Mouse (Mus musculus) spleen, adult 2 months (tissue): ENCODE data around the gene Hoxd3. TPM values are rescaled to one million over a fixed set of nuclear protein-coding genes. Genes with fewer than 3 reads are reported as not detected.

Experiments
- DNase-seq, 2 experiments: peaks; one replicate each; pipeline versions ENCODE4 v3.0.0 to v3.0.0-alpha.2; 2012 to 2021; ENCODE audit warnings: low spot score in 2 of 2, low read depth in 1 of 2
- H3K27ac ChIP-seq: fragments of 200-500 bp; 2 replicates; pipeline ENCODE4 v1.5.1; 2012; ENCODE audit warnings: low read length, inconsistent platforms; ENCODE audit not compliant: insufficient read depth
- H3K27me3 ChIP-seq: fragments of 200-500 bp; 2 replicates; pipeline ENCODE4 v1.6.1; 2012; ENCODE audit warnings: mild to moderate bottlenecking, moderate library complexity, low read length, inconsistent platforms; ENCODE audit not compliant: control insufficient read depth, insufficient read depth
- H3K36me3 ChIP-seq: fragments of 200-500 bp; 2 replicates; pipeline ENCODE4 v1.6.1; 2012; ENCODE audit warnings: mild to moderate bottlenecking, low read length, inconsistent platforms; ENCODE audit not compliant: control insufficient read depth, insufficient read depth
- H3K4me1 ChIP-seq: fragments of 200-500 bp; 2 replicates; pipeline ENCODE4 v1.6.1; 2011; ENCODE audit warnings: inconsistent platforms; ENCODE audit not compliant: control insufficient read depth, insufficient read depth, insufficient read length
- H3K4me3 ChIP-seq: fragments of 200-500 bp; 2 replicates; pipeline ENCODE4 v1.5.1; 2011; ENCODE audit warnings: mild to moderate bottlenecking, inconsistent platforms; ENCODE audit not compliant: insufficient read depth, insufficient read length; ENCODE audit errors: extremely low read depth
- CTCF ChIP-seq: fragments of 200-500 bp; IDR thresholded peaks from 2 replicates; pipeline ENCODE4 v1.5.1; 2011; ENCODE audit warnings: mild to moderate bottlenecking, inconsistent platforms; ENCODE audit not compliant: insufficient read depth, insufficient read length, insufficient replicate concordance; ENCODE audit errors: extremely low read depth
- POLR2A ChIP-seq: fragments of 200-500 bp; IDR thresholded peaks from 2 replicates; pipeline ENCODE4 v1.6.1; 2011; ENCODE audit warnings: low read depth, low read length, inconsistent platforms
- WGBS: fragments of 180-500 bp; shearing (Covaris S2); methylation state at CpG from one replicate; pipeline ENCODE4 v1.1.7; 2018; 5-methylcytosine and 5-hydroxymethylcytosine counted together
- polyA plus RNA-seq: library from polyadenylated mRNA; depleted of rRNA; stranded (reverse); fragments of >200 nt; gene quantifications from 2 replicates; pipeline ENCODE4 v1.2.3, GENCODE M21; 2012; rRNA removed

Hoxd3 gene
- polyA plus RNA-seq: not detected in 2 replicates

DNA sequence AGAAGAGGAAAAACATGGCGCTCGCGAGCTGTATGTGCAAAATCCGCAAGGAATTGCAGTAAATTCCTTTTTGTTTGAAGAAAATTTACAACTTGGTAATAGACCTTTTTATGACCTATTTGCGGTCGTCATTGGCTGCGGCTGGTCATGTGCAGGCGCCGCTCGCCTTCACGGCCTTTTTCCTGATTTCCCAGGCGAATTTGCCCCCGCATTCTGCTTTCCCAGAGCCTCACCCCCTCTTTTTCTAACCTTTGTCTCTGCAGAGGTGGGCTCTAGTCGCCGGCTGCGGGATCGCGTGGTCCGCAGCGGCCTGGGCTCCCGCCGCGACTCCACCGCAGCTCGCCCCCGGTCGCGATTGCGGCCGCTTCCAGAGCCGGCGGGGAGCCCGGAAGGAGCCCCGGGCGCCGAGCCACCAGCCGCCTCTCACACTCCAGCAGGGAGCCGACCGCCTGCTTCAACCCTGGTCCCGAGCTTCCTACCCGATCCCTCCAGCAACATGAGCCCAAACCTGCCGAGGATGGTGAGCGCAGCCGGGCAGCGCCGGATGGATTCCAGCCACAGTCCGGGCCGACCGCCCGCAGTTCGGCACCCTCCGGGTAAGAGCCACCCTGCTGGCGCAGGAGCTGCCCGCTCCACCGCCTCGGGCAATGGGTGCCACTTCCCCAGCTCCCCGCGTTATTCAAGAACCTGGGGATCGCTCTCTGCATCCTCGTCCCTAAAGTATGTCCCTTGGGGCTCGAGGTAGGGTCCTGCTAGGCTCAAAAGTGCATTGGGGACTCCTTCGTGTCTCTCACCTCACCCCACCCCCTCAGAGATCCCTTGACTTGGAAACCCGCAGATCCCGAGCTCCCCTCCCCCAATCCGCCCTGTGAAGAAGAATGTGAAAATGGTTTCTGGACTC is at the start of gene Hoxd3, which contains the start of gene Hoxd4:
TSS of gene Hoxd3 (plus strand) at position 207 of the 901 bp plus-strand sequence.
TSS of gene Hoxd4 (plus strand) at position 209 of the 901 bp plus-strand sequence.
- no peak for DNase-seq
- WGBS: 4% methylated on average over 65 of the region's 65 CpGs
- H3K4me3 ChIP-seq: peak within 1 kb of the TSS; percentile 35; the same call in 1 of the 2 replicates
- peaks cover 20% of the 10 kb centered on the region for H3K27me3 ChIP-seq
- no peak within 1 kb of the TSS for H3K27ac ChIP-seq
- no peaks in the 10 kb centered on the region for H3K36me3 ChIP-seq
- peaks cover 4% of the 10 kb centered on the region; the same call in 1 of the 2 replicates for H3K4me1 ChIP-seq
- no peak for TF ChIP-seq POLR2A
- no peak for TF ChIP-seq CTCF

DNA sequence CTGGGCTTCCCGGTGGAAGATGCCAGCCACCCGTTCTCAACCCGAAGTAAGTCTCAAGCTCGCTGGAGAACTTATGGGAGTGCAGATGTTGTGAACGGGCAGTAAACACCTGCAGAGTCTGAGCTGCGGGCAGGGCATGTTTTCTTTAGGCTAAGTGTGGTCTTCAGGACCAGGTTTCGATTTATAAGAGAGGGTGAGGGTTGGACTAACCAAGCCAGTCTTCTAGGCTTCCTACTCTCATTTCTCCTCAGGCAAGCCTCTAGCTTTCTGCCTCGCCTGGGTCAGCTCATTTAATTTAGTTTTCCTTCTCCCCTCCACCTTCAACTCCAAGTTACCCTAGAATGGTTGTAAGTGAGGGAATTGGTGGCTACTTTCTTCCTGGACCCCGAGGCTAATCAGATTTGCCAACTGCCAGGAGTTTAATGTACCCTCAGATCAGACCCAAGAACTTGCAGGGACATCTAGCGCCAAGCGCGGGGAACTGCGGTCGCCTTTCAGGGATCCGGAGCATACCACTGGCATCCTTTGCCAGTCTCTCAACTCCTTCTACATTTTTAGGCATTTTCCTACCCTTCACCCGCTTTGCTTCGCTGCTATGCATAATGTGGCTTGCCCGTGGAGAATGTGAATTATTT is 48.3 kb upstream of the Hoxd3 start:
- H3K27me3 ChIP-seq: peaks cover 41% of the 10 kb centered on the region
- no peaks in the 10 kb centered on the region for H3K36me3 ChIP-seq
- H3K4me1 ChIP-seq: no peaks in the 10 kb centered on the region; the same call in 1 of the 2 replicates
- H3K27ac ChIP-seq: no peak overlapping the region
- H3K4me3 ChIP-seq: no peak overlapping the region
- TF ChIP-seq CTCF: peak; percentile 29; the same call in 1 of the 2 replicates
- TF ChIP-seq POLR2A: no peak
- 5% methylated on average over 18 of the region's 18 CpGs for WGBS
- no peak for DNase-seq

DNA sequence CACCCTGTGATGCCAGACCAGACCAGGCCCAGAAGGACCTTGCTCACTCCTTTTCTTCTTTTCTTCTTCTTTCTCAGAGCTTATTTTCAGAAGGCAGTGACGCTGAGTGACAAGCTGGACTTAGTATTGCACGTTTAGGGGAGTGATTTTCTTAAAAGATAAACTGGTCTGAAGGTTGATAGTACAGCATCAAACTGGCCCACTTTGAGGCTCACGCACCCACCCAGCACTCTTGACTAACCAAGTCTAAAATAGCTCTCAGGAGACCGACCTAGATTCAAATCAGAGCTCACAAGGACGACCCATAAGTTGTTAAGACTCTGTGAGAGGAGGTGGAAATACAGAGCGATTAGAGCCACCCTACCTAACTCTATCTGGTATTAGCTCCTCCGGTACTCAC is 45.3 kb upstream of the Hoxd3 start:
- no peak for TF ChIP-seq CTCF
- no peak for TF ChIP-seq POLR2A
- Histone ChIP-seq H3K36me3 (no peaks in the 10 kb centered on the region), H3K27ac (no peak overlapping the region), H3K4me3 (no peak overlapping the region), H3K4me1 (no peaks in the 10 kb centered on the region; the same call in 1 of the 2 replicates), H3K27me3 (peaks cover 27% of the 10 kb centered on the region)
- 6% methylated on average over 7 of the region's 7 CpGs for whole genome bisulfite sequencing
- no peak for DNase-seq

DNA sequence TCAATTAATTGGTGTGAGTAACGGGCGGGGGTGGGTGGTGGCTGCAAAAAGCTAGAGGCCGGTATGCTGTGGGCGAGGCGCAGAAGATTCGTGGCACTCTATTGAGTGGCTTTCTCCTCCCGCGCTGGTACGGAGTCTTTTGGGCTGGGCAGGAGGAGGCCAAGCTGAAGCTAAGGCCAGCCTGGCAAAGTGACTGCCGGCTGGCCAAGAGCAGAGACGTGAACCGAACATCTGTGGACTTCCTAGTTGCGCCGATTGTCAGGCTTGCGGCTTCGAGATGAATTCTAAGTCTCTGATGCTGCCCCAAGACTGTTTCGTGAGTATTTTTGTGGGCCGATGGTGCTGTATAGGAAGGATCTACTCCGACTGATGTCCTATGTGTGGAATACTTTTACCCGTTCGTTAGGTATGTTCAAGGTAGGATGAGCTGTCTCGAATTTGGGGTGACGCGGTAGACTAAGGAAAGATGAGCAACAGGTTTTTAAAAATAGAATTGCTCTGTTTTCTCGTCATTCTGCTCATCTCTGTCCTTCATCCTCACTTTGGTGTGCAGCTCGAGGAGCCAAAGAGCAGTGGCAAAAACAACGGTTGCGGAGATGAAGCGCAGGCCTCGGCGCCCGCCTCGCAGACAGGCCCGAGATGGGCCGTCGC is 44.4 kb upstream of the Hoxd3 start:
- no peak for TF ChIP-seq CTCF
- no peak for TF ChIP-seq POLR2A
- 9% methylated on average over 36 of the region's 36 CpGs for WGBS
- H3K27me3 ChIP-seq: peaks cover 27% of the 10 kb centered on the region
- DNase-seq: no peak
- H3K4me1 ChIP-seq: no peaks in the 10 kb centered on the region; the same call in 1 of the 2 replicates
- H3K4me3 ChIP-seq: no peak overlapping the region
- no peaks in the 10 kb centered on the region for H3K36me3 ChIP-seq
- H3K27ac ChIP-seq: no peak overlapping the region

DNA sequence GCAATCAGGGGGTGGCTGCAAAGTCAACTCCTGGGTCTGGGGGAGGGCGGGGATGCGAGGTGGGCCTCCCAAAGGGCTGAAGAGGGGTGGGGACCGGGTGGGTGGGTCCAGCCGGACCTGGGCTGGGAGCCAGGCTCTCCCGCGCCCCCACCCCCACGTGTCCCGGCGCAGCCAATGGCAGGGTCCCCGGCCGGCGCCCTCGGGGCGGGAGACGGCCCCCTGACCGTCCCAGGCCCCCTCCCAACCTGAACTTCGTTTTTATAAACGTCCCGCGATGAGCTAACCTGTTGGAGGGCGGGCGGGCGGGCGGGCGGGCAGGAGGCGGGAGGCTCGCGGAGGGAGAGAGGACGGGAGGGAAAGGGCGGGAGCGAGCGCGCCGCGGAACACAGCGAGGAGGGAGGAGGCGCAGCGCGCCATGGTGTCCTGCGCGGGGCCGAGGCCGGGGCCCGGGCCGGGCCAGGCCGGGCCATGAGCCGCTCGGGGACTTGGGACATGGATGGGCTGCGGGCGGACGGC is 43.8 kb upstream of the Hoxd3 start, which contains the start of gene Hoxd13:
TSS of gene Hoxd13 (plus strand) at position 469 of the 516 bp plus-strand sequence.
- peak within 1 kb of the TSS; percentile 4; the same call in 1 of the 2 replicates for H3K4me3 ChIP-seq
- TF ChIP-seq CTCF (no peak), POLR2A (no peak)
- no peak for DNase-seq
- peaks cover 31% of the 10 kb centered on the region for H3K27me3 ChIP-seq
- H3K27ac ChIP-seq: no peak within 1 kb of the TSS
- WGBS: 3% methylated on average over 35 of the region's 51 CpGs
- H3K36me3 ChIP-seq: no peaks in the 10 kb centered on the region
- peaks cover 1% of the 10 kb centered on the region for H3K4me1 ChIP-seq

DNA sequence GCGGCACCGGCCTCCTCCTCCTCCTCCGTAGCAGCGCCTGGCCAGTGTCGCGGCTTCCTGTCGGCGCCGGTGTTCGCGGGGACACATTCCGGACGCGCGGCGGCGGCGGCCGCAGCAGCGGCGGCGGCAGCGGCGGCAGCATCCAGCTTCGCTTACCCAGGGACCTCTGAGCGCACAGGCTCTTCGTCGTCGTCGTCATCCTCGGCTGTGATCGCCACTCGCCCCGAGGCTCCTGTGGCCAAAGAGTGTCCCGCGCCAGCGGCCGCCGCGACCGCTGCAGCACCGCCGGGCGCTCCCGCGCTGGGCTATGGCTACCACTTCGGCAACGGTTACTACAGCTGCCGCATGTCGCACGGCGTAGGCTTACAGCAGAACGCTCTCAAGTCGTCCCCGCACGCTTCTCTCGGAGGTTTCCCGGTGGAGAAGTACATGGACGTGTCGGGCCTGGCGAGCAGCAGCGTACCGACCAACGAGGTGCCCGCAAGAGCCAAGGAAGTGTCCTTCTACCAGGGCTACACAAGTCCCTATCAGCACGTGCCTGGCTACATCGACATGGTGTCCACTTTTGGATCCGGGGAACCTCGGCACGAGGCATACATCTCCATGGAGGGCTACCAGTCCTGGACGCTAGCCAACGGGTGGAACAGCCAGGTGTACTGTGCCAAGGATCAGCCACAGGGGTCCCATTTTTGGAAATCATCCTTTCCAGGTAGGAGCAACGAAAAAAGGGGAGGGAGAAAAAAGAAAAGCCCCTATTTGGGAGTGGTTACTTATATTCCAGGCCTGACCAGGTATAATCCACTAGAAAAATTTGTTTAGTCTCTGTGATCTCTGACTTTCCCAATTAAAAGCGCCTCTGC is 43.1 kb upstream of the Hoxd3 start:
- TF ChIP-seq POLR2A (no peak), CTCF (no peak)
- Histone ChIP-seq H3K4me3 (0 out of 2 replicates have a peak overlapping the region, but pooled peaks have one; percentile 4), H3K27ac (no peak overlapping the region), H3K27me3 (peaks cover 33% of the 10 kb centered on the region), H3K4me1 (peaks cover 2% of the 10 kb centered on the region), H3K36me3 (no peaks in the 10 kb centered on the region)
- WGBS: 2% methylated on average over 70 of the region's 74 CpGs
- no peak for DNase-seq
